Mouse (Mus musculus) hindbrain, embryonic 15.5 days (tissue): ENCODE measurements around the gene Ttll4. TPM values are rescaled to one million over a fixed set of nuclear protein-coding genes. Genes with fewer than 3 reads are reported as not detected.

ENCODE experiments used
- ATAC-seq: fragments of 200-750 bp; cut with Nextera tagmentation; 2 replicates; pipeline ENCODE4 v1.8.0; 2017; ENCODE audit warnings: low read depth, moderate number of reproducible peaks, moderate TSS enrichment; ENCODE audit not compliant: low FRiP score
- H3K27ac ChIP-seq: fragments of 300-500 bp; sonication (generic); replicated peaks from 2 replicates; pipeline ENCODE4 v1.5.1; 2015; ENCODE audit warnings: mild to moderate bottlenecking, inconsistent platforms
- H3K27me3 ChIP-seq: fragments of 300-500 bp; sonication (generic); 2 replicates; pipeline ENCODE4 v1.6.1; 2015; ENCODE audit warnings: control low read depth, inconsistent platforms
- H3K36me3 ChIP-seq: fragments of 300-500 bp; sonication (generic); 2 replicates; pipeline ENCODE4 v1.6.1; 2015; ENCODE audit warnings: control low read depth, inconsistent platforms
- H3K4me1 ChIP-seq: fragments of 300-500 bp; sonication (generic); replicated peaks from 2 replicates; pipeline ENCODE4 v1.6.1; 2015; ENCODE audit warnings: control low read depth, inconsistent platforms
- H3K4me2 ChIP-seq: fragments of 300-500 bp; sonication (generic); 2 replicates; pipeline ENCODE4 v1.6.1; 2015; ENCODE audit warnings: moderate library complexity, mild to moderate bottlenecking, inconsistent platforms
- H3K4me3 ChIP-seq: fragments of 300-500 bp; sonication (generic); 2 replicates; pipeline ENCODE4 v1.5.1; 2015; ENCODE audit warnings: mild to moderate bottlenecking, inconsistent platforms
- H3K9ac ChIP-seq: fragments of 300-500 bp; sonication (generic); 2 replicates; pipeline ENCODE4 v1.6.1; 2015; ENCODE audit warnings: inconsistent platforms
- H3K9me3 ChIP-seq: fragments of 300-500 bp; sonication (generic); 2 replicates; pipeline ENCODE4 v1.6.1; 2016; ENCODE audit warnings: control low read depth, inconsistent platforms
- WGBS: fragments of 180-500 bp; shearing (Covaris S2); methylation state at CpG from one replicate; pipeline ENCODE4 v1.1.7; 2015; 5-methylcytosine and 5-hydroxymethylcytosine counted together
- polyA plus RNA-seq: library from polyadenylated mRNA; unstranded; fragments of >200 nt; fragmentation: Nextera tagmentation; extraction: Ambion mirVana; gene quantifications from 2 replicates; pipeline ENCODE4 v1.2.1, GENCODE M21; 2015

Gene Ttll4
- polyA plus RNA-seq, 1 experiment from 2014 or later, result 9.5 TPM

- WGBS, result 37% methylated on average over 5 of the region's 5 CpGs
- ATAC-seq, result no peak
- Histone ChIP-seq H3K9ac (no peak overlapping the region), H3K4me2 (peak overlapping the region; percentile 85), H3K9me3 (no peaks in the 10 kb centered on the region), H3K4me1 (peaks cover 12% of the 10 kb centered on the region), H3K4me3 (peak overlapping the region; percentile 40), H3K27ac (no peak overlapping the region), H3K36me3 (no peaks in the 10 kb centered on the region), H3K27me3 (peaks cover 12% of the 10 kb centered on the region; the same call in 1 of the 2 replicates)
Measured at GRCm38 (mm10) chr1:74712461-74713098, 51.0 kb downstream of the Ttll4 start.

DNA sequence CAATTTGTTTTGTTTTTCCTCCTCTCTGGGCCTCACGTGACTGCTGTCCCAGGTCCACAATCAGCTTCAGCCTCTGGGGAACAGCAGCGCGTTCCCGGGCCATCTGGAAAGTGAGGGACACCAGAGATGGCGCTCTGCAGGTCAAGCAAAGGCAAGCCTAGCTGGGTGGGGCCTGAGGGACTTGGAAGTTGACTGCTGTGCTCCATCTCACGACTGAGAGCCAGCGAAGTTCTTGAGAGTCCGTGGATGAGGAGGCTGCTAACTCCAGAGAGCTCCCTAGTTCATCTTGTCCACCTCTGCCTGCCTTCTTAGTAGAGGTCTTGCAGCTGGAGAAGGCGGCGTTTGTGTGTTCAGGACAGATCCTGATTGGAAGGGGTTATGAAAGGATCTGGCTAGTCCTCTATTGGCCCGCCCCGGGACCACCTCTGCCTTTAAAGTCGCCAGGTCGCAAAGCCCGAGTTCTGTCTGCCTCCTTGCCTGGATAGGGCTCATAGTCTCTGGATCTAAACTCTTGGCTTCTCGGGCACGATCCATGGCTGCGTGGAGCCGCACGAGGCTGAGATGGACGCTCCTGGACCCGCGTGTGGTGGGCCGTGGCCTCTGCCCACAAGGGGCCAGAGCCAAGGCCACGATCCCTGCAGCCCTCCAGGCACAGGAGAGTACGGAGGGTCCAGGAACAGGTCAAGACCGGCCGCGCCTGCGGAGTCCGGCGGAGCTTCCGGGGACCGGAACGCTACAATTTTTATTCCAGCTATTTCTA is 51.7 kb downstream of the Ttll4 start, which contains the start of gene Cyp27a1:
Cyp27a1 (plus strand) TSS at position 476 of the 760 bp plus-strand sequence.
- 7% methylated on average over 35 of the region's 35 CpGs for WGBS
- Histone ChIP-seq H3K27ac (no peak within 1 kb of the TSS), H3K4me1 (peaks cover 12% of the 10 kb centered on the region), H3K36me3 (no peaks in the 10 kb centered on the region), H3K9ac (peak within 1 kb of the TSS; percentile 45), H3K4me3 (peak within 1 kb of the TSS; percentile 40), H3K4me2 (peak within 1 kb of the TSS; percentile 85), H3K27me3 (peaks cover 12% of the 10 kb centered on the region; the same call in 1 of the 2 replicates), H3K9me3 (no peaks in the 10 kb centered on the region)
- ATAC-seq, result no peak

DNA sequence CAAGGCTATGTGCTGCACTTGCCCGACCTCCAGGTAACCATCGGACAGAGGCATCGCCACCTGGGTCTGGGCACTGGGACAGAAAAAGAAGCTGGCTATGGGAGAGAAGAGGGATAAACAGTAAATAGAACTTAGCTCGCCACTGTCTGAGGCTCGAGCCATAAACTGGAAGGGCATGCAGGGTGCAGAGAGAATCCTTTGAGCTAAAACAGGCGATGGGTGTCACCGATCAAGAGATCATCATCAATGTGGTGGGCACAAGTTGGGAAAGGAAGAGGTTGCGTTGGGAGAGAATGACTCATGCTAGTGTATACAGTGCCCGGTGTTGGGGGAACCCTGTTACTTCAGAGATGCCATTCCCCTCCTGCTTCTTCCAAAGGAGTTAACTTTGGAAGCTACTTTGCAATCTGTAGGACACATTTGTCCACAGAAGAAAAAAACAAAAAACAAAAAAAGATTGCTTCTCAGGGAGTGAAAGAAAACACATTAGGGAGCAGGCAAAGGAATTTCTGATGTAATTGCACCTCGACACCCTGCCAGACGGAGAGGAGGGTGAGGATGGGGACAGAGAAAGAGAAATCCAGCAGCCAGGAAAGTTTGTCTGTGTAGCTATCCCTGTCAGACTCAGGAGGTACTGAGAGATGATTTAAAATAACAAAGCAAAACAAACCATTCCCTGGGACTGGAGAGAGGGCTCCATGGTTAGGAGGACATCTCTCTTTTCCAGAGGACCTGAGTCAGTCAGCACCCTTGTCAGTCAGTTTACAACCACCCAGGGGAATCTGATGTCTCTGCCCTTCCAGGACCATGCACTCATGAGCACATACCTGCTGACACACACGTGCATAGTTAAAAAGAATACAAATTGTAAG is 52.5 kb downstream of the Ttll4 start:
- Histone ChIP-seq H3K9ac (peak overlapping the region; percentile 45; the same call in 1 of the 2 replicates), H3K27me3 (peaks cover 12% of the 10 kb centered on the region; the same call in 1 of the 2 replicates), H3K9me3 (no peaks in the 10 kb centered on the region), H3K27ac (no peak overlapping the region), H3K4me1 (peaks cover 12% of the 10 kb centered on the region), H3K4me3 (peak overlapping the region; percentile 40), H3K4me2 (peak overlapping the region; percentile 85), H3K36me3 (no peaks in the 10 kb centered on the region)
- no peak for ATAC-seq
- WGBS, result 33% methylated on average over 12 of the region's 12 CpGs

- 61% methylated on average over 2 of the region's 2 CpGs for WGBS
- H3K4me1 ChIP-seq, result peaks cover 12% of the 10 kb centered on the region
- H3K36me3 ChIP-seq, result no peaks in the 10 kb centered on the region
- H3K4me2 ChIP-seq, result no peak overlapping the region
- no peak overlapping the region for H3K4me3 ChIP-seq
- peaks cover 12% of the 10 kb centered on the region; the same call in 1 of the 2 replicates for H3K27me3 ChIP-seq
- no peaks in the 10 kb centered on the region for H3K9me3 ChIP-seq
- ATAC-seq, result no peak
- no peak overlapping the region for H3K9ac ChIP-seq
- no peak overlapping the region for H3K27ac ChIP-seq
Measured at GRCm38 (mm10) chr1:74714967-74715366, 53.4 kb downstream of the Ttll4 start.

DNA sequence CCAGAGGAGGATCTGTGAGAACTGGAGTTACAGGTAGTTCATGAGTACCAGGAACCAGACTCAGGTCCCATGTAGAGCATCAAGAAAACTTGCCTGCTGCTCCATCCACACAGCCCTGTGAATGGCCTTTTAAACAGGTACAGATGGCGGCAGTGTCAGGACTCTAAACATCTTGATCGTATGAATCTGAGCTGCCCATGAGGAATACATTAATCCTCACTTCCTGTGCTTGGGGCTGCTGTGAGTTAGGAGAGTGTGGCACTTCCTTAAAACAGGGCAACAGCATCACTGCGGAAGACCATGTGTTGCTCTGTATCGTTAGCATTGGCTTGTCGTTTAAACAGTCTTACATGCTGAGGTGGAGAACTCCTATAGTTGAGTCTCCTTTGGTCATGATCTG is 53.9 kb downstream of the Ttll4 start:
- Histone ChIP-seq H3K36me3 (no peaks in the 10 kb centered on the region), H3K4me3 (no peak overlapping the region), H3K27me3 (peaks cover 12% of the 10 kb centered on the region; the same call in 1 of the 2 replicates), H3K9ac (no peak overlapping the region), H3K27ac (no peak overlapping the region), H3K9me3 (no peaks in the 10 kb centered on the region), H3K4me1 (peaks cover 12% of the 10 kb centered on the region), H3K4me2 (no peak overlapping the region)
- 84% methylated on average over 5 of the region's 5 CpGs for WGBS
- ATAC-seq, result no peak

DNA sequence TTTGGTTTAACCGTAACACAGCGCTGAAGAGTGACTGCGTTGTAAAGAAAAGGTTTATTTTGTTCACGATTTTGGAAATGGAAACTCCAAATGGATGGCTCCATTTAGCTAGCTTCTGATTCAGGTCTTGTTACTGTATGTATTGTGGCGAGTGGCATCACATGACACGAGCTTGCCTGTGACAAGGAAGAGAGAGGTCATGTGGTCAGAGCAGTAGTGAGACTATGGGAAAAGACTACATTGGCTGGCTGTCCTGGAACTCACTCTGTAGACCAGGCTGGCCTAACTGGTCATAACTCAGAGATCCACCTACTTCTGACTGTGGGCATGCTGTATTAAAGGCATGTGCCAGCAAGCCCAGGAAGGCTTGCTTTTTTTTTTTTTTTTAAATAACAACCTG is 54.3 kb downstream of the Ttll4 start:
- no peaks in the 10 kb centered on the region for H3K9me3 ChIP-seq
- no peaks in the 10 kb centered on the region for H3K36me3 ChIP-seq
- H3K27me3 ChIP-seq, result peaks cover 12% of the 10 kb centered on the region; the same call in 1 of the 2 replicates
- H3K4me2 ChIP-seq, result no peak overlapping the region
- peaks cover 12% of the 10 kb centered on the region for H3K4me1 ChIP-seq
- no peak overlapping the region for H3K27ac ChIP-seq
- no peak overlapping the region for H3K9ac ChIP-seq
- no peak overlapping the region for H3K4me3 ChIP-seq
- whole genome bisulfite sequencing, result 89% methylated on average over 6 of the region's 6 CpGs
- ATAC-seq, result no peak

- Histone ChIP-seq H3K27me3 (0 out of 2 replicates have a peak, but pooled peaks cover 6% of the 10 kb centered on the region), H3K9ac (no peak overlapping the region), H3K4me1 (peaks cover 7% of the 10 kb centered on the region), H3K36me3 (no peaks in the 10 kb centered on the region), H3K4me2 (no peak overlapping the region), H3K9me3 (no peaks in the 10 kb centered on the region), H3K27ac (no peak overlapping the region), H3K4me3 (no peak overlapping the region)
- no peak for ATAC-seq
- WGBS, result 89% methylated on average over 8 of the region's 8 CpGs
Measured at GRCm38 (mm10) chr1:74718113-74718512, 56.6 kb downstream of the Ttll4 start.

- Histone ChIP-seq H3K36me3 (no peaks in the 10 kb centered on the region), H3K27me3 (0 out of 2 replicates have a peak, but pooled peaks cover 2% of the 10 kb centered on the region), H3K4me2 (no peak overlapping the region), H3K9me3 (no peaks in the 10 kb centered on the region), H3K9ac (no peak overlapping the region), H3K4me1 (no peaks in the 10 kb centered on the region), H3K4me3 (no peak overlapping the region), H3K27ac (no peak overlapping the region)
- 81% methylated on average over 3 of the region's 3 CpGs for WGBS
- no peak for ATAC-seq
Measured at GRCm38 (mm10) chr1:74719281-74719680, 57.7 kb downstream of the Ttll4 start.

- H3K4me3 ChIP-seq, result no peak overlapping the region
- H3K4me1 ChIP-seq, result no peaks in the 10 kb centered on the region
- H3K4me2 ChIP-seq, result no peak overlapping the region
- 82% methylated on average over 6 of the region's 6 CpGs for WGBS
- no peaks in the 10 kb centered on the region for H3K36me3 ChIP-seq
- no peaks in the 10 kb centered on the region for H3K27me3 ChIP-seq
- no peak overlapping the region for H3K27ac ChIP-seq
- no peak for ATAC-seq
- no peak overlapping the region for H3K9ac ChIP-seq
- H3K9me3 ChIP-seq, result no peaks in the 10 kb centered on the region
Measured at GRCm38 (mm10) chr1:74721657-74722056, 60.1 kb downstream of the Ttll4 start.

GRCm38 (mm10) chr1:74723748-74724147 is 62.2 kb downstream of the Ttll4 start:
- Histone ChIP-seq H3K4me3 (no peak overlapping the region), H3K36me3 (no peaks in the 10 kb centered on the region), H3K27me3 (no peaks in the 10 kb centered on the region), H3K4me2 (no peak overlapping the region), H3K9ac (no peak overlapping the region), H3K27ac (no peak overlapping the region), H3K9me3 (no peaks in the 10 kb centered on the region), H3K4me1 (no peaks in the 10 kb centered on the region)
- no peak for ATAC-seq
- 83% methylated on average over 2 of the region's 2 CpGs for WGBS

DNA sequence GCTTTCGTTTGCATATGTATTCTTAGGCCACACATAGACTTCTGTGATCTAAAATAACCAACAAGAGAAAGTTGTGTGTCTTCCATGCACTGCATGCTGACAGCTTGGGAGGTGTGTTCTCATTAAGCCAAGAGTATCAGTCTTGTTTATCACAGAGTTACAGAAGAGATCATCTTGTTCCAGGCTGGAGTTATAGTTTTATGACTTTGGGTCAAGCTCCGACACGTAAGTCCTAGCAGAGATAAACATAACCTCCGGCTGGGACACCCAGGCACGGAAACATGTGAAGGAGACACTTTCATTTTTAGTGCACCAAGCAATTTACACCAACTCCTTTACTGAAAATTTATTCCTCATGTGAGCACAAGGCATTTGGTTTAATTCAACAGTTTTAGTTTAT is 64.6 kb downstream of the Ttll4 start:
- Histone ChIP-seq H3K27ac (no peak overlapping the region), H3K27me3 (no peaks in the 10 kb centered on the region), H3K4me3 (no peak overlapping the region), H3K9ac (no peak overlapping the region), H3K4me2 (no peak overlapping the region), H3K36me3 (no peaks in the 10 kb centered on the region), H3K4me1 (no peaks in the 10 kb centered on the region), H3K9me3 (no peaks in the 10 kb centered on the region)
- 86% methylated on average over 5 of the region's 5 CpGs for WGBS
- no peak for ATAC-seq
